Mouse (Mus musculus): Measurements from ENCODE around the gene Gale. TPM values are rescaled to one million over a fixed set of nuclear protein-coding genes. Genes with fewer than 3 reads are reported as not detected.

The Gale gene
- polyA plus RNA-seq, 1 experiment = 42.9 TPM

DNA sequence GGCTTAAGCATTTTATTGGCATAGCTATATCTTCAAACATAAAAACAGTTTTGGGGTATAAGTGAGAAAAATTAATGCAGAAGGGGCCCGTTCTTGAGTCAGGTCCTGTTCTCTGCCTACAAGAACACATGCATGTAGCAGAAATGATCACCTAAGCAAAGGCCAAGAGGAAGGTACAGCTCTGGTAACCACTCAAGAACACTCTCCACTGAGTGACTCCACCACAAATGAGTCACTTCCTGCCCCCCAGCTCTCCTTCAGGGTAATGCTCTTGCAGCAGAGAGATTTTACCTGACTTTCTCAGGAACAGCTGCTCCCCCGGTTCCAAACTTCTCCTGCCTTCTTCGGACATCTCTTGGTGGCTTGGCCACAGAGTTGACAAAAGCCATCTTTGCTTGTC, 43.3 kb downstream of the Gale start:
- H3K27me3 ChIP-seq (ENCODE audit: control insufficient read depth, insufficient read depth, low read length) = no peaks in the 10 kb centered on the region
- H3K27ac ChIP-seq (ENCODE audit: insufficient read depth, low read length) = no peak overlapping the region
- 96% methylated on average over 3 of the region's 3 CpGs for WGBS
- no peak overlapping the region for H3K4me3 ChIP-seq (replicated peaks; ENCODE audit: insufficient read depth, low read depth, low read length)
- no peak for TF ChIP-seq CTCF (IDR thresholded peaks at IDR 0.05; ENCODE audit: borderline replicate concordance, insufficient read depth, low read depth, low read length)
- TF ChIP-seq POLR2A (IDR thresholded peaks at IDR 0.05; ENCODE audit: borderline replicate concordance, insufficient read depth, low read length) = no peak
- no peak for DNase-seq
- H3K4me1 ChIP-seq (ENCODE audit: control insufficient read depth, insufficient read depth, low read length) = no peaks in the 10 kb centered on the region

DNA sequence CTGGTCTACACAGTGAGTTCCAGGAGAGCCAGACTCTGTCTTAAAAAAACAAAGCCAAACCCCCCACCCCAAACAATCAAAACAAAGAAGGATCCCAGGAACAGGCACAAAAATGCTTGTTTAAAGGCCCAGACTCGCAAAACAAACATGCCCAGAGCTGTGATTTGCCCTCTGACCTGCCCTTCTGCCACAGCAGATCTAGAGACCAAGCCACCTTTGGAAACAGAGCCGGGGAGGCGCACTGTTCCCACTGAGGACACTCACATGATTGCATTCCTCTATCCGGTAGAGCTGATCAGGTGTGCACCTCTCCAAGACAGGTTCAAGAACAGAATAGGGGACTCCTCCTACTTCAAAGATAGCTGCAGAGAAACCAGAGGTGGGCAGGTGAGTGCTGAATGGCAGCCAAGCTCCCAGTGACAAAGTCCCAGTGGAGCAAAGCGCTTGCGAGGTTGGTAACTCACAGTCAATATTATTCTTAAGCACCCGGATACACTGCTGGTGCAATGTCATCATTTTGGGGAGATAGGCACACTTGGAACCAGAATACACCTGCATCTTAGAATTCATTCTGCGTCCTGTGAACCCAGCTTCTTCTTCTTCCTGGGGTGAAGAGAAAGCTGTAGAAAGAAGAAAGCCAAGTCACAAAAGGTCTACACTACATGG, 45.4 kb downstream of the Gale start:
- no peak for TF ChIP-seq POLR2A (IDR thresholded peaks at IDR 0.05; ENCODE audit: borderline replicate concordance, insufficient read depth, low read length)
- 91% methylated on average over 8 of the region's 8 CpGs for WGBS
- no peaks in the 10 kb centered on the region for H3K4me1 ChIP-seq (ENCODE audit: control insufficient read depth, insufficient read depth, low read length)
- H3K27ac ChIP-seq (ENCODE audit: insufficient read depth, low read length) = no peak overlapping the region
- H3K27me3 ChIP-seq (ENCODE audit: control insufficient read depth, insufficient read depth, low read length) = no peaks in the 10 kb centered on the region
- no peak overlapping the region for H3K4me3 ChIP-seq (replicated peaks; ENCODE audit: insufficient read depth, low read depth, low read length)
- no peak for DNase-seq

DNA sequence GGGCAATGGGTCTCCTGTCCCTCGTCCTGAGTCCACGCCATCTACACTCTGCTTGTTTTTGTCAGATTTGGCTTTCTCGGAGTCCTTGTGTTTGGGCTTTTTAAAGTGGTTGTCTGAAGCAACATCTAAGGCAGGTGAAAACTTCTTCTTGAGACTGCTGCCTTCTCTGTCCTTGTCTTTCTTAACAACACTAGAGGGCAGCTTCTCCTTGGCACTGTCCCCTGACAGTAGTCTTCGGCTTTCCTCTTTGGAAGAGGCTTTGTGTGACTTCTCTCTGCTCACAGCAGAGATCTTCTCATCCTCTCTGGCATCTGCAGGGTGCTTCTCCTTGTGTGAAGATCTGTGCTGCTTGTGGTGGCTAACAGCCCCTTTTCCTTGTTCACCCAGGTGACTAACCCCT, 47.1 kb downstream of the Gale start:
- Histone ChIP-seq H3K27ac (ENCODE audit: insufficient read depth, low read length) (no peak overlapping the region), H3K27me3 (ENCODE audit: control insufficient read depth, insufficient read depth, low read length) (no peaks in the 10 kb centered on the region), H3K4me3 (replicated peaks; ENCODE audit: insufficient read depth, low read depth, low read length) (no peak overlapping the region), H3K4me1 (ENCODE audit: control insufficient read depth, insufficient read depth, low read length) (no peaks in the 10 kb centered on the region)
- no peak for DNase-seq
- TF ChIP-seq POLR2A (IDR thresholded peaks at IDR 0.05; ENCODE audit: borderline replicate concordance, insufficient read depth, low read length) (no peak), CTCF (IDR thresholded peaks at IDR 0.05; ENCODE audit: borderline replicate concordance, insufficient read depth, low read depth, low read length) (no peak)
- 83% methylated on average over 4 of the region's 4 CpGs for WGBS

DNA sequence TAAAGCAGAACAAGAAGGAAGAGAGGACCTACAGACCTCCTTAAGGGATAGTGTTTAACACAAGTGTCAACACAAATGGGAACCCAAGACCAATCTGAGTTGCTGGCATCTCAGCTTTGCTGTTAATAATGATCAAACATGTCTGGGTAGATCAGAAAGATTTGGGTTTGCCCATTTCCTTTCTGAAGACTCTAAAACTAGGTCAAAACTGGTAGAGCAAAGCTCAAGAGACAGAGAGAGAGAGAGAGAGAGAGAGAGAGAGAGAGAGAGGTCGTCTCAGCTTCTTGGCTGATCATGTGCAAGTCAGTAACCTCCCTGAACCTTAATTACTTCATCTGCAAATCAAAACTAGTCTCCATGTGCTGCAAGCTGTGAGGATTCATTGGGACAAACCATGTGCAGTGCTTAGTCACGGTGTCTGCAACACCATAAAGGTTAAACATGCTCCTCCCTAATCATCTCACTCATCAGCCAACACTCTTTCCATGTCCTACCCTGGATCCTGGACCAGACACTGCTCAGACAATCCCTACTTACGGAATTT, 52.6 kb downstream of the Gale start:
- no peak for TF ChIP-seq CTCF (IDR thresholded peaks at IDR 0.05; ENCODE audit: borderline replicate concordance, insufficient read depth, low read depth, low read length)
- no peak for TF ChIP-seq POLR2A (IDR thresholded peaks at IDR 0.05; ENCODE audit: borderline replicate concordance, insufficient read depth, low read length)
- H3K4me1 ChIP-seq (ENCODE audit: control insufficient read depth, insufficient read depth, low read length) = no peaks in the 10 kb centered on the region; the same call in 1 of the 2 replicates
- no peak for DNase-seq
- 65% methylated on average over 3 of the region's 3 CpGs for WGBS
- H3K27me3 ChIP-seq (ENCODE audit: control insufficient read depth, insufficient read depth, low read length) = no peaks in the 10 kb centered on the region
- H3K27ac ChIP-seq (ENCODE audit: insufficient read depth, low read length) = no peak overlapping the region
- H3K4me3 ChIP-seq (replicated peaks; ENCODE audit: insufficient read depth, low read depth, low read length) = no peak overlapping the region

Other genes with a start within 250 kb of the Gale start
- 0.03 TPM in 1 of 2 replicates, not detected in the other for gene Il22ra1, start 235.6 kb upstream of the Gale start, polyA plus RNA-seq (2012; rRNA removed)
- gene Myom3, start 204.0 kb upstream of the Gale start, polyA plus RNA-seq (2012; rRNA removed) = 0.17 and 0.26 TPM in 2 replicates
- gene Srsf10, start 108.0 kb upstream of the Gale start, polyA plus RNA-seq (2012; rRNA removed) = 54.7 and 61.5 TPM in 2 replicates
- 59.7 and 61.5 TPM in 2 replicates for gene Pnrc2, start 89.9 kb upstream of the Gale start, polyA plus RNA-seq (2012; rRNA removed)
- gene Cnr2, start 68.3 kb upstream of the Gale start, polyA plus RNA-seq (2012; rRNA removed) = 0.05 and 0.06 TPM in 2 replicates
- 46.5 and 47.9 TPM in 2 replicates for gene Fuca1, start 43.0 kb upstream of the Gale start, polyA plus RNA-seq (2012; rRNA removed)
- gene Hmgcl, start 17.3 kb upstream of the Gale start, polyA plus RNA-seq (2012; rRNA removed) = 86.9 and 98.7 TPM in 2 replicates
- 123 and 127 TPM in 2 replicates for gene Lypla2, start 8.9 kb downstream of the Gale start, polyA plus RNA-seq (2012; rRNA removed)
- 127 and 130 TPM in 2 replicates for gene Pithd1, start 23.5 kb downstream of the Gale start, polyA plus RNA-seq (2012; rRNA removed)
- gene Eloa, start 58.0 kb downstream of the Gale start, polyA plus RNA-seq (2012; rRNA removed) = 18.3 and 19.2 TPM in 2 replicates
- gene Rpl11, start 89.7 kb downstream of the Gale start, polyA plus RNA-seq (2012; rRNA removed) = 436 and 481 TPM in 2 replicates
- 53.6 and 55.1 TPM in 2 replicates for gene Id3, start 179.8 kb downstream of the Gale start, polyA plus RNA-seq (2012; rRNA removed)
- gene E2f2, start 208.7 kb downstream of the Gale start, polyA plus RNA-seq (2012; rRNA removed) = 0.27 and 0.74 TPM in 2 replicates
- gene Asap3, start 242.6 kb downstream of the Gale start, polyA plus RNA-seq (2012; rRNA removed) = 5.5 and 6.3 TPM in 2 replicates

Measured in cerebellum, adult 2 months (tissue).